Mouse (Mus musculus): ENCODE measurements around the gene Nicn1. TPM values are rescaled to one million over a fixed set of nuclear protein-coding genes. Genes with fewer than 3 reads are reported as not detected.
"Not testable (repeated sequence)": the region's sequence is repeated elsewhere in the genome, so short reads cannot be mapped to it uniquely, and the experiment has no call there.

The Nicn1 gene
- total RNA-seq, 4 experiments from 2014 or later: 29.5 to 49.1 (median 41.4) TPM

DNA sequence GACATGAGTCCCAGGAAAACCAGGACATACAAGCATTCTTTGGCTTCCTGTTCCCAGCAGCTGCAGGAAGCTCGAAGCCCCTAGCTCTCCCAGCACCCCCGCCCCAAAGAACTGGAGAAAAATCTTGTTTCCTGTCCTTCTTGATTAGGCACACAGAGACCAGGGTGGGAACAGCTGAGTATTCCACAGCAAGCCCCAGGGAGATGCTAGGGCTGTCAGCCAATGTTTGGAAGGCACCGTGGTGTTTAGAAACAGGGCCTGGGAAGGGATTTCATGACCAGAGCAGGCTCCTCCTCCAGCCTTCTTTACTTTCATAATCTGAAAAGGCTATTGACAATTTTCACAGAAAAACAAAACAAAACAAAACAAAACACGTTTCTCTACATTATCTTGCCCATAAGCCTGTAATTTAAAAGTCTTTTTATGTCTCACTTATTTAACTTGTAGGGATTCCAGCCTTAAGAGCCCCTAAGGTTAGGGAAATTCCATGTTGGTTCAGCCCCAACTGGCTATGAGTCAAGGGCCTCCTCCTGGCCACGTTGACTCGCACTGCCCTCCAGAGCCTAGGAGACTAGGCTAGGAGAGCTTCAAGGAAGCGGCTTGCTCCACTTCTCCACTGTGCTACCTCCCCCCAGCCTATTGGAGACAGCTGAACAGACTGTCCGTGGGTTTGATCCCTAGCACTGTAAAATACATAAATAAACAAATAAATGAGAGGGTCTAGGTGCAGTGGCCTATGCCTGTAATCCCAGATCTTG is 10.0 kb upstream of the Nicn1 start:
- peak; percentile 58 for DNase-seq

DNA sequence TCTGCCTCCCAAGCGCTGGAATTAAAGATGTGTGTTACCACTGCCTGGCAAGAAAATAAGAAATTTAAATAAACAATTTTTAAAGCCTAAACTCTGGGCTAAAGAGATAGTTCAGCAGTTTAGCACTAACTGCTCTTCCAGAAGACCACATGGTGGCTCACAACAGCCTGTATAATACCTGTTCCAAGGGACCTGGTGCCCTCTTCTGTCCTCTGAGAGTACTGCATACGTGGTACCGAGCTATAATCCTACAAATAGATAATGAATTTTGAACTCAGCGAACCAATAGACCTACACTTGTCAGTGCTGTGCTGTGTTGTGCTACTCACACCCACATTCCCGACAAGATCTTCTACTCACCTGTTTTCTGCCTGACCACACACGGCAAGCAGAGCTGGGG is 5.8 kb upstream of the Nicn1 start:
- DNase-seq: no peak

DNA sequence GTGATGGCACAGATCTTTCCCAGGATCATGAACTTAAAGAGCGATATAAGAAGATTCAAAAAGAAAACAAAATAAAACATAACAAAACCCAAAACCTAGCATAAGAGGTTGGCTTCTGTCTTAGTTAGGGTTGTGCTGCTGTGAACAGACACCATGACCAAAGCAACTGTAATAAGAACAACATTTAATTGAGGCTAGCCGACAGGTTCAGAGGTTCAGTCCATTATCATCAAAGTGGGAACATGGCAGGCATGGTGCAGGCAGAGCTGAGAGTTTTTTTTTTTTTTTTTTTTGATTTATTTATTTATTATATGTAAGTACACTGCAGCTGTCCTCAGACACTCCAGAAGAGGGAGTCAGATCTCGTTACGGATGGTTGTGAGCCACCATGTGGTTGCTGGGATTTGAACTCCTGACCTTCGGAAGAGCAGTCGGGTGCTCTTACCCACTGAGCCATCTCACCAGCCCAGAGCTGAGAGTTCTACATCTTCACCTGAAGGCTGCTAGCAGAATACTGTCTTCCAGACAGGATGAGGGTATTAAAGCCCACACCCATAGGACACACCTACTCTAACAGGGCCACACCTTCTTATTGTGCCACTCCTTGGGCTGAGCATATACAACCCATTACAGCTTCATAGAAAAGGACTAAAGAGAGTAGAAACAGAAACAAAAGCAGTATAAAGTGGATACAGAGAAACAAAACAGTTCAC is 2.5 kb upstream of the Nicn1 start:
- not testable (repeated sequence) for DNase-seq

DNA sequence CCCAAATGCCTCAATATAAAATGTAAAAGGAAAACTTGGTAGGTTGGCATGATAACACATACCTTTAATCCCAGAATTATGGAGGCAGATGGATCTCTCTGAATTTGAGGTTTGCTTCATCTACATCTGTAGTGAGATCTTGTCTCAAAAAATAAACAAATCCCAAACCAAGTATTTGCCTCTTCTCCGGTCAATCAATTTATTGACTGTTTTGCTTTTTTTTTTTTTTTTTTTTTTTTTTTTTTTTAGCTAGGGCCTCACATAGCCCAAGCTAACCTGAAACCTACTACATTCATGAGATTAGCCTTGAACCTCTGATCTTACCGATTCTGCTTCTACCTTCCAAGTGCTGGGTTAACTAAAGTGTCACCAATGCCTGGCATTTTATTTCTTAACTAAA is 882 bp upstream of the Nicn1 start:
- DNase-seq: no peak

DNA sequence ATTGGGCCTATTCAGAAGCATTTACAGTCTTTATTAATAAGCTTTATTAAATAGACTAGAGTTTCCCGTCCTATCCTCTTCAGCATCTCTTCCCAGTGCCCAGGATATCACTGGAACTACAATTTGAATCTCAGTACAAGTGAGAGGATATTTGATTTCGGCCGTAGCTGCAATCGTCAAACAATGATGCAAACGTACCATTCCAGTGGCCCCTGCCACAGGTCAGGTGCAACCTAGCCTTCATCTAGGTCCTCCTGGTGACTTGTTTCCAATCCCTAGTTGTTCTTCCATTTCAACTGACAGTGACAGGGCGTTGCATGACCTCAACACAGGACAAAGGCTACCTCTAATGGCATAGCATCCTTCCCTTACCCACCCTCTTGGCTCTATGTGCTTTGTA is 544 bp downstream of the Nicn1 start:
- no peak for DNase-seq

DNA sequence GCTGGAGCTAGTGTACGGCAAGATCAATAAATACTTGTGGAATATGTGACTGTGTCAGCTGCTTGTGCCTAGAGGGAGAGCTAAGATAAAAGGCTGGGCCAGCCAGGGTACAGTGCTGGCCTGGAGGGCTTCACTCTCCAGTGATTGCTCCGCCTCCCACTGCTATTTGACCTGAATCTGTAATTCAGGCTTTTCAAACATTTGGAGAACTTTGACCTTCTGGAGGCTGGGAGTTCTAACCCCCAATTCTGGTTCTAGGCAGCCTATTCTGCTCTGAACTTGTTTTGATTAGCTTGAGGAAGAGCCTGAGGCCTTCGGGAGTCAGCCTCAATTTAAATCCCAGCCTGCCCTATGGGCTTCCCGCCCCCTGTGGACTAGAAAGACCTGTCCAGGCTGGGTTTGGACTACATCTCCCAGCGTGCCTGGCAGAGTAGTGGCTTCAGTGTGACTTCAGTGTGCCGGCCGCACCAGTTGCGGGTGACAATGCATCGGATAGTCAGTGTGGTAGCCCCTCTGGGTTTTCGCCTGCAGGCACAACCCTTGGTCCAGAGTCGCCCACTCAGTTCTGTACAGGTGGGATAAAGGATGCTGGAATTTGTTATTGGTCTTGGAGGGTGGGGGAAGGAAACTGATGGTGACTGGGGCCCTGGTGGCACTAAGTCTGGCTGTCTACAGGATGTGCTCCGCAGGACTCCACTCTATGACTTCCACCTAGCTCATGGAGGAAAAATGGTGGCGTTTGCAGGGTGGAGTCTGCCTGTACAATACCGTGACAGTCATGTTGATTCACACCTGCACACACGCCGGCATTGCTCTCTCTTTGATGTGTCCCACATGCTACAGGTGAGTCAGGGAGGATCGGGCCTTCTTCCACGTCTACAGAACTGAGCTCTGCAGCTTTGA is 6.5 kb downstream of the Nicn1 start, which contains the start of gene Amt:
Gene Amt (plus strand): TSS at position 401 of the 903 bp plus-strand sequence.
- no peak for DNase-seq

DNA sequence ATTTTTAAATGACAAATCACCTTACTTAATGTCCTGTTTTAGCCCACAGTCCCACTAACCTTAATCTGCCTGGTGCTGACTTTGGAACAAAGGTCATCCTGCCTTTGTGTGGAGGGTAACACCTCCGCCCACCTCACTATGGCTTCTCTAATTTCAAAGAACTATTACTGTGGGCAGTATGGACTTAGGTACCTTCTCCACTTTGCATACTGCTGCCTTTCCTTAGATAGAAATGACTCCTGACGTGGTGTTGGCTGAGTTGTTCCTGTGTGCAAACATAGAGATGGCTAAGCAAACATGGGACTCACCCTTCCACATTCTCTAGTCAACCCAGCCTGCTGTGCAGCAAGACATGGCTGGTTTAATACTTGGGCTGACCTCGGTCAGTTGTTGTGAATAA is 11.6 kb downstream of the Nicn1 start:
- DNase-seq: no peak

DNA sequence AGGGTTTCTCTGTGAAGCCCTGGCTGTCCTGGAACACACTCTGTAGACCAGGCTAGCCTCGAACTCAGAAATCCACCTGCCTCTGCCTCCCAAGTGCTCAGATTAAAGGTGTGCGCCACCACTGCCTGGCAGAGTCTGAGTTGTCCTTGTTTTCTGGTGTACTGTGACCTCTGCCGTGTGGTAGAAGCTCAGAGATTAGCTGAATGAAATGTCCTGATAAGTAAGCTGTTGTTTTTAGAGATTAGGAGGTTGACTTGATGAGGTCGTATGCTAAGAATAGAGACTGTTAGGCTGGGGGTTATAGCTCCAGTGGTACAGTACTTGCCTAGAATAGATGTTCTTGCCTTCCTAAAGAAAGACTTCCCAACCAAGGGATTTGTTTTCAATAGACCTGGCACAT is 14.5 kb downstream of the Nicn1 start:
- DNase-seq: no peak

DNA sequence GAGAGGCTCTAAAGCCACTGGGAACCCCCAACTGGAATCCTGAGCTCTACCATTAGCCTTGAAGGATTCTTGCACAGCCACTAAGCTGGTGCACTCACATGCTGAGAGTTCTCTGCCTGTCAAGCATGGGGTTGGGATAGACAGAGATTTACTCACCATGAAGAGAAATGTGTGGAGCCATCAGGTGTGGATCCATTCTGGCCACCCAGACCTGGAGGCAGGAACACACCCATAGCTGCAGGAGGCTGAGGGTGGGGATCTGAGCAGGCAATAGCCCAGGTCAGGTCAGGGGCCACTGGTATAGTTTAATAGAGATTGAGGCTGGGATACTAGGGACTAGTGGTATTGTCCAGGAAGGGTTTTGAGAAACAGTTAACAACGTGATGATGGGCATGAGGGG is 14.9 kb downstream of the Nicn1 start:
- DNase-seq: peak; percentile 38

DNA sequence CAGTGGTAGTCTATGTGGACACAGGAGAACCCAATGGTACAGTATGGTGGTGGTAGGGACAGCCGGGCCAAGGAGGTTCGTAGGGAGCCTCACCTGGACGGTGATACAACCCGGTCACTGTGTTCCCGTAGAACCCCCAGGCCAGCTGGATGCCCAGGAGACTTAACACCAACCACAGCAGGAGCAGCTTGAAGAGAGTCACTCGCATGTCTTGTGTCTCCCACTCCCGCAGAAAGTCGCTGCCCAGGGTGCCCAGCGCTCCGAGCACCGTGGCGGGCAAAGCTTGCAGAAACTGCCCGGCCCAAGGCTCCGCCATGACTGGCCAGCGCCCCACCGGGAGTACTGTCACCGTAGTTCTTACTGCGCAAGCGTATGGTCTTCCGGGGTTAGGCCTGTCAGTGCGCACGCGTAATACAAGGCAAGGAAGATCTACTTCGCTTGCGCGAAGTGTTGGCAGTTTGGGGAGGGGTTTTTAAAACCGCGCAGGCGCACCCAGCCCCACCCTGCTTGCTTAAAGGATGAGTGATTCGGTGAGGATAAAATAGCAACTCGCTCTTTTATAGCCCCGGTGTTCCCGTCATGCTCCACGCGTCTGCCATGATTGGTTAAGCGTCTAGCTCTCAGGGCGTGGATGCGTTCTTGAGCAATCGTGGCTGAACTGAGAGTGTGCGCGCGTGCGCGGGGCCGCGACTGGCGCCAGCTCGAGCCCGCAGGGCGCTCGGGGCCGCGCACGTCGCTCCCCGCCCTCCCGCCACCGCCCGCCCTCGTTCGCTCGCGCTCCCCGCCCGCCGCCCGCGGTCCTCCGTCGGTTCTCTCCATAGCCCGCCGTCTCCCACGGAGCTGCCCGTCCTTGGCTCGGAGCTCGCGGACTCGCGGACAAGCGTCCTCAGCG is 15.6 kb downstream of the Nicn1 start, which contains the start of the genes Rhoa and Tcta:
Gene Rhoa (plus strand): TSS at position 501 of the 892 bp plus-strand sequence.
Gene Tcta (minus strand): TSS at position 532 of the 892 bp plus-strand sequence.
- peak; percentile 99 for DNase-seq

DNA sequence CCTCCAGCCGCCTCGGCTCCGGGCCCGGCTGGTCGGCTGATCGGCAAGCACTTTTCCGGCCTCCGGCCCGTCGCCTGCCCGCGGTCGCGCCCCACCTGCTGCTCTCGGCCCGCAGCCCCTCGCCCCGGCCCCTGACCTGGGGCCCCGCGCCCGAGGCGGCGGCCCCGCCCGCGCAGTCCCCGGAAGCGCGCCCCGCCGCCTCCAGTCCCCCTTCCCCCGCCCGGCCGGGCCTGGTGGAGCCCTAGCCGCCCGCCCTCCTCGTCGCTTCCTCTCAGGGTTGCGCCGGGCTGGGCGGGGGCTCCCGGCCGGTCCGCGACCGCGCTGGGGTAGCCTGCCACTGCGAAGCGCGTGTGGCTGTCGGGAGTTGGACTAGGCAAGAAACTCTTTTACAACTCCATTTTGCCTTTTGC is 16.3 kb downstream of the Nicn1 start:
- peak; percentile 68 for DNase-seq

DNA sequence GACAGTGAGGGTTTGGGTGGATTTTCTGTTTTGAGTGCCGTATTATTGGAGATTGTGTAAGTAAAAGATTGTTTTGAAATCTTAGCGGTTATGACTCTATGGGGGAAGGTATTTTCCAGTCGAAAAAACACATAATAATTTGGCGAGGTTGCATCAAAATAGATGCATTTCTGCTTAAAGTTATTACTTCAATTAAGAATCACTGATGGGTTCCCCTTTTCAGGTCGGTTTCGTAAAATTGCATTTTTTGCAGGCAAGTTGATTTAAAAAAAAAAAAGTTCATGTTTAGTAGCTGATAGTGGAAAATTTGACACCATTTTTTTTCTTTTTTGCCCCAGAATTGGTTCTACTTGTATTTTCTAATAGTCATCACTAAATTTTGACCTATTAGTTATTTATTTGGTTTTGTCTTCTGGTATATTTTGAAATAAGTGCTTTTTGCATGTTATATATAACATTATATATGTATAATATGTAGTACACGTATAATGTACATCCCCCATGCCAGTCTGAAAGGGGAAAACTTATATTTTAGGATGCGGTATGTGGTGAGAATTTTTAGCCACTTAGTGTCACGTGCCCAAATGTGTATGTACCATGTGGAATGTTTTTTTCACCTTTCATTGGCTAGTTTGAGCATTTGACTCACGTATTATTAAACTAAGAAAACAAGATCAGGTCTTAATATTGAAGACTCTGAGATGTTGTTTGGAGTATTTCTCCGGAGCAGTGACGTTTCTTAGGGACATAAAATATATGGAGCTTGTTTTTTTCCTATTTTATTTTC is 17.0 kb downstream of the Nicn1 start:
- no peak for DNase-seq

DNA sequence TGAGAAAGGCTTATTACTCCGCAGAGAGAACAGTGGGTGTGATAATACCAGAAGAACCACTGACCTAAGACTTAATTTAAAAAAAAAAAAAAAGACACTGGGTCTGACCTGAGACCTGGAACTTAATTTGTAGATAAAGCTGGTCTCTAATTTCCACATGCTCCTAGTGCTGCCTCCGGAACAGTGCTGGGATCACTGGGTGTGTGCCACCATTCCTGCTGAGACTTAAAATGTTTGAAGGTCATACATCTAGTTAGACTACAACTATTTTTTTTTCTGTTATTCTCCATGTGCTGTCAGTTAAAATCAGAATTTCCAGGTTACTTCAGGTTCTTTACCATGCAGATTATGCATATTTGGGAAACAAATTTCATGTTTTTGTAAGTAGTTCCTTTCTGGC is 17.9 kb downstream of the Nicn1 start:
- no peak for DNase-seq

DNA sequence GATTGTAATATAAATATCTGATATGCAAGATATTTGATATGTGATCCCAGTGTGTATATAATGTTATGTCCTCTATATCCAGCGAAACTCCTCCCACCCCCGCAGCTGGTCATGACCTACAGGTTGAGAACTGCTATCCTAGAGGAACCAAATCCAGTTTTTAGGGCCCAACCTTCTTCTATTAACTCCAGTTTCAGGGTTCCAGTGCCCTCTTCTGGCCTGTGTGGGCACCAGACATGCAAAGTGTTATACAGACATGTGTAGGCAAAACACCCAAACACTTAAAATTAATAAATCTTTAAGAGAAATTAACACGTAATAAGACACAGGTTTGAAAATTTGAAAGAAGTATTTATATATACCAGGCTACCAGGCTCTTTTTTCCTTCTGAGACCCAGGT is 27.3 kb downstream of the Nicn1 start:
- DNase-seq: no peak

DNA sequence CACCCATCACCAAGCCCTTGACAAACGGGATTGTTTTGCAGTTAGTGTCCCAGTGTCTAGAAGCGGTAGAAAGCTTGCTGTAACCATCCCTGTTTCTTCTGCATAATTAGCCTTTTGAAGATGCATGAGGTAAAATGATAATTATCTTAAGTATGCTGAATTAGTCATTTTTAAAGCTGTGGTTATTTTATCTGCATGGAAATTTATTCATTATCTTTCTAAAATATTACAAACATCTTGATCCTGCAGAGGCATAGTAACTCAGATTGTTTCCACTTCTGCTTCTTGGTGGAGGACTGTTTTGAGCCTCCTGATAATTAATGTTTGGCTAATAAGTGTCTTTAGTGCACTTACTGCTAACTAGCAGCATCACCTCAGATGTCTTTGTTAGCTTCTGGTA is 28.2 kb downstream of the Nicn1 start:
- DNase-seq: no peak

DNA sequence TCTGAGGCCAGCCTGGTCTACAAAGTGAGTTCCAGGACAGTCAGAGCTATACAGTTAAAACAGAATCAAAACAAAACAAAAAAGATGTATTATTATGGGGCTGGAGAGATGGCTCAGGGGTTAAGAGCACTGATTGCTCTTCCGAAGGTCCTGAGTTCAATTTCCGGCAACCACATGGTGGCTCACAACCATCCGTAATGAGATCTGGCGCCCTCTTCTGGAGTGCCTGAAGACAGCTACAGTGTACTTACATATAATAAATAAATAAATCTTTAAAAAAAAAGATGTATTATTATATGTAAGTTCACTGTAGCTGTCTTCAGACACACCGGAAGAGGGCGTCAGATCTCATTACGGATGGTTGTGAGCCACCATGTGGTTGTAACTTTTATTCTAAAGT is 31.8 kb downstream of the Nicn1 start:
- not testable (repeated sequence) for DNase-seq

DNA sequence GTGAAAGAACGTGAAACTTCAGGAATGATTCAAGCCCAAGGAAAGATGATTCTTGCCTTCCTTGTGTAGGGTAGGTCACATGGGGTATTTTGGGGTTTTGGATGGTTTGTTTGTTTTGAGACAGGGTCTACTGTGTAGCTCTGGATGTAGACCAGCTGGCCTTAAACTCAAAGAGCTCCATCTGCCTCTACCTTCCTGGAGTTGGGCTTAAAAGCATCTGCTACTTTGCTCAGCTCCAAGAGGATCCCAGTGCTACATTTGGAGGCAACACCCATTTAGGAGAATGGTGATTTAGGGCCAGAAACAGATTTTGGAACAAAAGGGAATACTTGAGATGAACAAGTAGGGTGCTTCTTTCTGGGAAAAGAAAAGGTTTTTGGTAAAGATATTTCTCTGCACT is 34.6 kb downstream of the Nicn1 start:
- DNase-seq: no peak

DNA sequence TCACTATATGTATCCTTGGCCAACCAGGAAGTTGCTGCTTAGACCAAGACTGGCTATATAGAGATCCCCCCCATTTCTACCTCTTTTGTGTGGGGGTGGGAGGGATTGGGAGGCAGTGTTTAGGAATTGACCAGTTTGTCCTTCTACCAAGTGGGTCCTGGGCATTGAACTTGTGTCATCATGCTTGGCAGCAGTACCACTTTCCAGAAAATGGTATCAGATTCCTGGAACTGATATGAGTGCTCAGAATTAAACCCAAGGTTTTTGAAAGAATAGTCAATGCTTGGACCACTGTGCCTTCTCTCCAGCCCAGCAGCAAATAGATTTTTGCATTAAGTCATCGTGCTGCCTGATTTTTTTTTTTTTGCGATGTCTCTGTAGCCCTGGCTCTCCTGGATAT is 35.6 kb downstream of the Nicn1 start:
- no peak for DNase-seq

DNA sequence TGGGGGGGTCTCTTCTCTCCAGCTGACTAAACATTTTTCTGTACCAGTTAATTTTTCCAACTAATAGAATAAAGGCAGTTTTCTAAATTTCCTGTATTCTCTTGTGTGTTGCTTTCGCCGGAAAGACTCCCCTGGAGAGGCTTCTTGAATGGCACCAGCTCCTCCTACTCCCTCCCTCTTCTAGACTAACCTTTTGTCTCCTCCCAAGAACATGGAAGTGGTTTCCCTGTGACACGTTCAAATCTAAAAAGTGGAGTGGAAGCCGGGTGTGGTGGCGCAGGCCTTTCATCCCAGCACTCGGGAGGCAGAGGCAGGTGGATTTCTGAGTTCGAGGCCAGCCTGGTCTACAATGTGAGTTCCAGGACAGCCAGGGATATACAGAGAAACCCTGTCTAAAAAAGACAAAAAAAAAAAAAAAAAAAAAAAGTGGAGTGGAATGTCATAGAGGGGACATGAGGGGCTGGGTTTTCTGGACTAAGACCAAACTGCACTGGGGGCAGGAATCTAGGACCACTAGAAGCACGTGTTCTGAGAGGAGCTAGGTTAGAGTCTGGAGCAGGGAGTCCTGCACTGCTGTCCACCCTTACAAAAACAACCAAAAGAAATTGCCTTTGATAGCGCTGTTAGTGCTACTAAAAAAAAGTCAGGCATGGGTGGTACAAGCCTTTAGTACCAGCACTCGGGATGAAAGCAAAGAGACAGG is 47.8 kb downstream of the Nicn1 start:
- DNase-seq: no peak

DNA sequence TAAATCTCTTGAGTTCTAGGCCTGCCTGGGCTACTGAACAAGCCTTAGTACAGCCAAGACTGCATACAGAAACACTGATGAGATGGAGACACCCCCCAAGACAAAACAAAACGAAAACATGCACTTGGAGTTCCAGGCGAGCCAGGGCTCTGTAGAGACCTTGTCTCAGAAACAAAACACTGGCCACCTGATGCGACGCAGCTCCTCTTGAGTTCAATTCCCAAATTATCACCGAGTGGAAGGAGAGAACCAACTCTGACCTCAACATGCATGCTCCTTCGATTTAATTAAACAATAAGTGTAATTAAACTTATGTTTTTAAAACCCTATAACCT is 48.3 kb downstream of the Nicn1 start:
- DNase-seq: no peak
